Mouse (Mus musculus) embryonic fibroblast, embryonic 13.5 days (primary cell): ENCODE data around the gene Gas7.

ENCODE experiments used
- CTCF ChIP-seq: IDR thresholded peaks from 2 replicates; pipeline ENCODE4 v1.5.1; 2011; ENCODE audit warnings: mild to moderate bottlenecking, control low read depth, low read length, moderate library complexity, borderline replicate concordance; ENCODE audit not compliant: insufficient read depth
- POLR2A ChIP-seq: IDR thresholded peaks from 2 replicates; pipeline ENCODE4 v1.6.1; 2011; ENCODE audit warnings: low read depth, mild to moderate bottlenecking, control low read depth, low read length, moderate library complexity

DNA sequence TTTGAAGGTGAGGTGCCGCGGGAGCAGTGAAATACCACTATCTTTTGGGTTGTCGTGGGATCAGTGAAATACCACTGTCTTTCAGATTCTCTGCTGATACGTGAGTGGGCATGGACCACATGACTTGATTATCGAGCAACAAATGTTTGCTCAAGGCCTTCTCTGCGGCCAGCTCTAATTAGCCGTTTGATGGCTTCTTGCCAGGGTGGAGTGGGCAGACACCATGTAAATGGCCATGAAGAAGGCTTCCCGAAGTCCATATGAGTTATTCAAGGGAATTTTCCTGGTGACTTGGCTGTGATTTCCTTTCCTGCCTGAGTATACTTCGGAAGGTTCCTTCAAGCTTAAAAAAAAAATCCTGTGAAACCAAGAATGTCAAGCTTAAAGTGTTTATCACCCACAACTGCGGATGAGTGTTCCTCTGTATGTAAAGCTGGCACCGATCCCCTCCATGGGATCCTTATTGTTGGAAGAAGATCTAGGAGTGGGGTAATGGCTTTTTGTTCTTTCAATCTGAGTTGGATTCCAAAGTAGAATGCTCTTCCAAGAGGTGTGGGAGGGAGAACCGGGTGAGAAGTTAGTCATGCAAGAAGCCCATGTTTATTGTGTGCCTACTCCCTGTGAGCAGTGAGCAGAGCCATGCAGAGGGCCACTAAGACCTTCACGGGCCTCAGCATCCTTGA lies 161.5 kb downstream of the Gas7 start:
- no peak for TF ChIP-seq POLR2A
- no peak for TF ChIP-seq CTCF
